Mouse (Mus musculus): ENCODE data around the gene Mark2.

DNA sequence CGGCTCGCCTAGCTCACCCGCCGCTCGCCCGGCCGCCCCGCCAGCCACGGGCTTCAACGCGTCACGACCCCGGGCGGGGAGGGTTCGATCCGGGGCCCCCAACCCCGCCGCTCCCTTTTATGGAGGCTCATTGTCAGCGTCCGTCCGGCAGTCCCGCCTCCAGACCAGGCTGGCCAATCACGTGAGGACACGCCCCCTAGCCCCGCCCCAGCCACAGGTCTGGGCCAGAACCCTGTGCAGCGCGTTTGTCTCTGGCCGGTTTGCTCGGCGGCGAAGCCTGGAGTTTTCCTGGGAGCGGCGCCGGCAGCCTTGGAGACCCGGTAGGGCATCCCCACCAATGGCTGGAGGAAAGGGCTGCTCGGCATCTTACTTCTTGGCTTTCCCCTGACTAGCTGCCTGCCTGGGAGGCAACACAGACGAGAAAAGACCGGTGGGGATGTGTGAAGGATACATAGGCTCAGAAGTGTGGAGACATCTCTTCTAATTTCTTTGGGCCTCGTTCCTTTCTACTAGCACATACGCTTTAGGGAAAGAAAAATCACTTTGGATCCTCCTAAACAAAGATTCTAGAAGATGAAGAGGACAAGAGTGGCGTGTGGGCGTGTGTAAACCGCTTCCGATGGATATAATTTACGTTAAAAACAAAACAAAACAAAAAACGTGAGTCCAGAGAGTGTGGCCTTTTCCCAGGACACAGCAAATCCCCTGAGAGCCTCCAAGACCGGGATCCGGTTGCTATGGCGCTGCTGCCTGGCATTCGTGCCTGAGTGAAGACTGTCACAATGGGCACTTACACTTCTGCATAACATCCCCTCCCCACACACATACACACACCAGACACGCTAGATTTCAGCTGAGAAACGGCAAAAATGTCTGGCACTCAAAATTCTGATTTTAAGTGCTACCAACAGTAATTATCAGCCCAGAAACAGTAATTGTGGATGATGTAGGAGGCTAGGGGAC lies 41.5 kb upstream of the Mark2 start, which contains the start of gene Spindoc:
- TF ChIP-seq CTCF (conservative IDR thresholded peaks at IDR 0.05; ENCODE audit: low read length) = no peak
- TF ChIP-seq POU5F1 (IDR thresholded peaks at IDR 0.05; ENCODE audit: borderline replicate concordance, low read length) = no peak

Data from E14TG2a.4 (cell line).